Mouse (Mus musculus): ENCODE results near the gene Cpa2. TPM values are rescaled to one million over a fixed set of nuclear protein-coding genes. Genes with fewer than 3 reads are reported as not detected.

Cpa2 gene
- 1.7 and 2.6 TPM in 2 replicates for polyA plus RNA-seq (2015; fragmentation: Nextera tagmentation; extraction: Ambion mirVana)

GRCm38 (mm10) chr6:30541009-30541799 is at the start of gene Cpa2:
Gene Cpa2 (plus strand): TSS chr6:30541582.
- H3K4me3 ChIP-seq (ENCODE audit: low read depth, low read length) = no peak within 1 kb of the TSS
- no peak within 1 kb of the TSS for H3K9ac ChIP-seq (ENCODE audit: low read length)
- no peak for ATAC-seq (ENCODE audit: low FRiP score, low TSS enrichment)
- H3K4me2 ChIP-seq (replicated peaks; ENCODE audit: low read depth) = no peak within 1 kb of the TSS
- TF ChIP-seq EP300 (optimal IDR thresholded peaks at IDR 0.05) (no peak), CTCF (IDR thresholded peaks at IDR 0.05; ENCODE audit: low read depth) (no peak)
- H3K27ac ChIP-seq (replicated peaks) = no peak within 1 kb of the TSS
- WGBS = 69% methylated on average over 11 of the region's 11 CpGs
- no peaks in the 10 kb centered on the region for H3K36me3 ChIP-seq (ENCODE audit: control insufficient read depth, insufficient read depth, low read length)
- H3K4me1 ChIP-seq (replicated peaks; ENCODE audit: control insufficient read depth, insufficient read depth) = no peaks in the 10 kb centered on the region
- no peaks in the 10 kb centered on the region for H3K27me3 ChIP-seq (ENCODE audit: control insufficient read depth, insufficient read depth, low read length)
- DNase-seq (ENCODE audit: low spot score) = no peak
- H3K9me3 ChIP-seq (ENCODE audit: control insufficient read depth, low read length) = no peaks in the 10 kb centered on the region

- Histone ChIP-seq H3K4me1 (replicated peaks; ENCODE audit: control insufficient read depth, insufficient read depth) (no peaks in the 10 kb centered on the region), H3K4me2 (replicated peaks; ENCODE audit: low read depth) (no peak overlapping the region), H3K36me3 (ENCODE audit: control insufficient read depth, insufficient read depth, low read length) (peaks cover 10% of the 10 kb centered on the region; the same call in 1 of the 2 replicates), H3K4me3 (ENCODE audit: low read depth, low read length) (no peak overlapping the region), H3K27me3 (ENCODE audit: control insufficient read depth, insufficient read depth, low read length) (no peaks in the 10 kb centered on the region), H3K9ac (ENCODE audit: low read length) (no peak overlapping the region), H3K27ac (replicated peaks) (no peak overlapping the region), H3K9me3 (ENCODE audit: control insufficient read depth, low read length) (no peaks in the 10 kb centered on the region)
- ATAC-seq (ENCODE audit: low FRiP score, low TSS enrichment) = no peak
- TF ChIP-seq CTCF (IDR thresholded peaks at IDR 0.05; ENCODE audit: low read depth) (no peak), EP300 (optimal IDR thresholded peaks at IDR 0.05) (no peak)
- WGBS = 79% methylated on average over 3 of the region's 3 CpGs
- DNase-seq (ENCODE audit: low spot score) = no peak
These were observed 42.3 kb upstream of the Cpa2 start for GRCm38 (mm10) chr6:30499049-30499448.

GRCm38 (mm10) chr6:30508824-30509223 is 32.6 kb upstream of the Cpa2 start:
- peaks cover 4% of the 10 kb centered on the region for H3K4me1 ChIP-seq (replicated peaks; ENCODE audit: control insufficient read depth, insufficient read depth)
- 7% methylated on average over 2 of the region's 2 CpGs for WGBS
- H3K36me3 ChIP-seq (ENCODE audit: control insufficient read depth, insufficient read depth, low read length) = peaks cover 3% of the 10 kb centered on the region; the same call in 1 of the 2 replicates
- H3K4me3 ChIP-seq (ENCODE audit: low read depth, low read length) = peak overlapping the region; percentile 56
- peak overlapping the region; percentile 65 for H3K4me2 ChIP-seq (replicated peaks; ENCODE audit: low read depth)
- no peaks in the 10 kb centered on the region for H3K27me3 ChIP-seq (ENCODE audit: control insufficient read depth, insufficient read depth, low read length)
- no peak for TF ChIP-seq CTCF (IDR thresholded peaks at IDR 0.05; ENCODE audit: low read depth)
- TF ChIP-seq EP300 (optimal IDR thresholded peaks at IDR 0.05) = no peak
- no peaks in the 10 kb centered on the region for H3K9me3 ChIP-seq (ENCODE audit: control insufficient read depth, low read length)
- H3K27ac ChIP-seq (replicated peaks) = peak overlapping the region; percentile 92
- peak overlapping the region; percentile 76 for H3K9ac ChIP-seq (ENCODE audit: low read length)
- ATAC-seq (ENCODE audit: low FRiP score, low TSS enrichment) = no peak
- no peak for DNase-seq (ENCODE audit: low spot score)

GRCm38 (mm10) chr6:30509265-30510239 is 31.8 kb upstream of the Cpa2 start, which contains the start of the genes Tmem209 and Ssmem1:
Gene Tmem209 (minus strand): TSS chr6:30509783.
Gene Ssmem1 (plus strand): TSS chr6:30509849.
- DNase-seq (ENCODE audit: low spot score) = peak; percentile 100
- peaks cover 3% of the 10 kb centered on the region; the same call in 1 of the 2 replicates for H3K36me3 ChIP-seq (ENCODE audit: control insufficient read depth, insufficient read depth, low read length)
- ATAC-seq (ENCODE audit: low FRiP score, low TSS enrichment) = peak; percentile 99
- H3K9ac ChIP-seq (ENCODE audit: low read length) = peak within 1 kb of the TSS; percentile 76
- H3K4me2 ChIP-seq (replicated peaks; ENCODE audit: low read depth) = peak within 1 kb of the TSS; percentile 65
- peak; percentile 99 for TF ChIP-seq EP300 (optimal IDR thresholded peaks at IDR 0.05)
- TF ChIP-seq CTCF (IDR thresholded peaks at IDR 0.05; ENCODE audit: low read depth) = 0 out of 2 replicates have a peak, but pooled peaks have one; percentile 8
- H3K27ac ChIP-seq (replicated peaks) = peak within 1 kb of the TSS; percentile 92
- H3K4me3 ChIP-seq (ENCODE audit: low read depth, low read length) = peak within 1 kb of the TSS; percentile 56
- under 1% methylated on average over 37 of the region's 37 CpGs for WGBS
- H3K4me1 ChIP-seq (replicated peaks; ENCODE audit: control insufficient read depth, insufficient read depth) = peaks cover 4% of the 10 kb centered on the region
- no peaks in the 10 kb centered on the region for H3K9me3 ChIP-seq (ENCODE audit: control insufficient read depth, low read length)
- no peaks in the 10 kb centered on the region for H3K27me3 ChIP-seq (ENCODE audit: control insufficient read depth, insufficient read depth, low read length)

- H3K9me3 ChIP-seq (ENCODE audit: control insufficient read depth, low read length) = no peaks in the 10 kb centered on the region
- TF ChIP-seq CTCF (IDR thresholded peaks at IDR 0.05; ENCODE audit: low read depth) (no peak), EP300 (optimal IDR thresholded peaks at IDR 0.05) (no peak)
- H3K4me1 ChIP-seq (replicated peaks; ENCODE audit: control insufficient read depth, insufficient read depth) = peaks cover 4% of the 10 kb centered on the region
- no peak overlapping the region for H3K9ac ChIP-seq (ENCODE audit: low read length)
- WGBS = 74% methylated on average over 5 of the region's 5 CpGs
- no peak overlapping the region for H3K4me2 ChIP-seq (replicated peaks; ENCODE audit: low read depth)
- no peak overlapping the region for H3K4me3 ChIP-seq (ENCODE audit: low read depth, low read length)
- no peaks in the 10 kb centered on the region for H3K36me3 ChIP-seq (ENCODE audit: control insufficient read depth, insufficient read depth, low read length)
- no peak for ATAC-seq (ENCODE audit: low FRiP score, low TSS enrichment)
- peak overlapping the region; percentile 64 for H3K27ac ChIP-seq (replicated peaks)
- H3K27me3 ChIP-seq (ENCODE audit: control insufficient read depth, insufficient read depth, low read length) = no peaks in the 10 kb centered on the region
- DNase-seq (ENCODE audit: low spot score) = no peak
These were observed 31.1 kb upstream of the Cpa2 start for GRCm38 (mm10) chr6:30510291-30510690.
